Mouse (Mus musculus) brain, embryonic 14.5 days (tissue): ENCODE measurements around the gene Plin5. TPM values are rescaled to one million over a fixed set of nuclear protein-coding genes. Genes with fewer than 3 reads are reported as not detected.

Experiments
- DNase-seq: peaks from one replicate; pipeline ENCODE4 v3.0.0-alpha.2; 2011; ENCODE audit warnings: low read depth
- CTCF ChIP-seq: fragments of 200-500 bp; IDR thresholded peaks from 2 replicates; pipeline ENCODE4 v1.5.1; 2012; ENCODE audit warnings: inconsistent platforms, mild to moderate bottlenecking, moderate library complexity, borderline replicate concordance; ENCODE audit not compliant: insufficient read depth, insufficient read length; ENCODE audit errors: extremely low read depth
- POLR2A ChIP-seq: fragments of 200-500 bp; IDR thresholded peaks from 2 replicates; pipeline ENCODE4 v1.6.1; 2012; ENCODE audit warnings: mild to moderate bottlenecking, inconsistent platforms, borderline replicate concordance; ENCODE audit not compliant: poor library complexity, insufficient read depth, insufficient read length, severe bottlenecking; ENCODE audit errors: extremely low read depth
- polyA plus RNA-seq: library from polyadenylated mRNA; depleted of rRNA; stranded (reverse); fragments of >200 nt; gene quantifications from 2 replicates; pipeline ENCODE4 v1.2.3, GENCODE M21; 2012; rRNA removed

Plin5 gene
- polyA plus RNA-seq, 1 experiment: 0.67 TPM

DNA sequence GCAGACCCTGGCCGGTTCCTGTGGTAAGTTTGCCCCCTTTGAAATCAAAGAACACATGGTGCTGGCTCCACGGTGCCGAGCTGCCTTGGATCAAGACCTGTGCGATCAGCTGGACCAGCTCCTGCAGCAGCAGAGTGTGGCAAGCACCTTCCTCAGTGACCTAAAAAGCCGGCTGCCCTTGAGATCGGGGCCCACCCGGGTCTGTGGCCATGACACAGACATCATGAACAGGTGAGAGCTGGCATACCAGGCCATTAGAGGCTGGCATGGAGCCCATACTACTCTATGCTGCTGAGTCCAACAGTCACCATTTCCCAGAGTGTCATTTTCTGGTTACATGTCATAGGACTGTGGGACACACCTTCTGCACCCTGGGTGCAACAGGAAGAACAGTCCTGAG is 55.3 kb downstream of the Plin5 start:
- no peak for TF ChIP-seq CTCF
- TF ChIP-seq POLR2A: no peak
- DNase-seq: no peak

Other genes with a start within 250 kb of the Plin5 start
- gene Zfp119a, start 238.7 kb downstream of the Plin5 start, polyA plus RNA-seq: 3.8 and 4.3 TPM in 2 replicates
- gene Zfp959, start 225.5 kb downstream of the Plin5 start, polyA plus RNA-seq: 7.6 and 7.8 TPM in 2 replicates
- 2.6 and 3.4 TPM in 2 replicates for gene Zfp119b, start 168.1 kb downstream of the Plin5 start, polyA plus RNA-seq
- 3.7 and 3.8 TPM in 2 replicates for gene Ebi3, start 165.0 kb downstream of the Plin5 start, polyA plus RNA-seq
- gene Yju2, start 158.5 kb downstream of the Plin5 start, polyA plus RNA-seq: 12.8 and 15.4 TPM in 2 replicates
- gene Shd, start 147.1 kb downstream of the Plin5 start, polyA plus RNA-seq: 207 and 264 TPM in 2 replicates
- 130 and 155 TPM in 2 replicates for gene Fsd1, start 131.1 kb downstream of the Plin5 start, polyA plus RNA-seq
- gene Stap2, start 112.0 kb downstream of the Plin5 start, polyA plus RNA-seq: 5.7 and 7.5 TPM in 2 replicates
- gene Mpnd, start 111.9 kb downstream of the Plin5 start, polyA plus RNA-seq: 223 and 288 TPM in 2 replicates
- 90.3 and 121 TPM in 2 replicates for gene Sh3gl1, start 81.0 kb downstream of the Plin5 start, polyA plus RNA-seq
- gene Chaf1a, start 77.2 kb downstream of the Plin5 start, polyA plus RNA-seq: 9.7 and 11.3 TPM in 2 replicates
- 110 and 135 TPM in 2 replicates for gene Ubxn6, start 42.6 kb downstream of the Plin5 start, polyA plus RNA-seq
- 119 and 129 TPM in 2 replicates for gene Hdgfl2, start 38.0 kb downstream of the Plin5 start, polyA plus RNA-seq
- 0.11 and 0.16 TPM in 2 replicates for gene Plin4, start 7.8 kb downstream of the Plin5 start, polyA plus RNA-seq
- gene Lrg1, start 4.4 kb upstream of the Plin5 start, polyA plus RNA-seq: 0.06 and 0.18 TPM in 2 replicates
- 35.0 and 48.5 TPM in 2 replicates for gene Sema6b, start 22.7 kb upstream of the Plin5 start, polyA plus RNA-seq
- 9.8 TPM in 2 replicates for gene Tnfaip8l1, start 44.9 kb upstream of the Plin5 start, polyA plus RNA-seq
- gene Mydgf, start 66.3 kb upstream of the Plin5 start, polyA plus RNA-seq: 49.8 and 54.7 TPM in 2 replicates
- 53.3 and 54.4 TPM in 2 replicates for gene Dpp9, start 101.3 kb upstream of the Plin5 start, polyA plus RNA-seq
- gene Fem1a, start 139.2 kb upstream of the Plin5 start, polyA plus RNA-seq: 27.0 and 31.0 TPM in 2 replicates
- 3.4 and 3.7 TPM in 2 replicates for gene Ticam1, start 159.2 kb upstream of the Plin5 start, polyA plus RNA-seq
- 6.4 and 8.3 TPM in 2 replicates for gene Plin3, start 175.3 kb upstream of the Plin5 start, polyA plus RNA-seq
- not detected in 2 replicates for gene Arrdc5, start 182.7 kb upstream of the Plin5 start, polyA plus RNA-seq
- 39.8 and 50.9 TPM in 2 replicates for gene Uhrf1, start 185.7 kb upstream of the Plin5 start, polyA plus RNA-seq
- gene Kdm4b, start 208.5 kb upstream of the Plin5 start, polyA plus RNA-seq: 64.6 and 86.5 TPM in 2 replicates